Mouse (Mus musculus) liver, embryonic 14.5 days (tissue): ENCODE data around the gene Senp2.

ENCODE experiments used
- CTCF ChIP-seq: IDR thresholded peaks from 2 replicates; pipeline ENCODE4 v1.5.1; 2016; ENCODE audit warnings: antibody characterized with exemption, low read depth, control low read depth
- EP300 ChIP-seq: IDR thresholded peaks from 2 replicates; pipeline ENCODE4 v1.6.1; 2016; ENCODE audit warnings: antibody characterized with exemption, low read depth

DNA sequence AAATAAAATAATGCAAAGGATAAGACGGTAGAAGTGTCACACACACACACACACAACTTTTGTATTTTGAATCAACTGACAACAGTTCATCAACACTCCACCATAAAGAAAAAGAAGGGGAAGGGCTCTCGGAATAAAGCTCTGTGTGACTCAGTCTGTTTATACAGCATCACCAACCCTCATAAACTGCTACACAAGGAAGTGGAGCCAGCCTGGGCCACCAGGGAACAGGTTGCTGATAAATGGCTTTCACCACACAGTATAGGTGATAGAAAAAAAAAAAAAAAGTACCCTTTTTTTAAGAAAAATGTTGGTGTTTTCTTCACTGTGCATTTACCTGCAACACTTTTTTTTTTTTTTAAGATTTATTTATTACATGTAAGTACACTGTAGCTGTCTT is 17.5 kb upstream of the Senp2 start:
- TF ChIP-seq CTCF (no peak), EP300 (no peak)
